In genomic region chrX:93465711-93466110, GRCm38 (mm10) we compare ENCODE assay signal across 9 mouse cellular contexts.
DNase-seq lines count a peak whose midpoint lies in the region; ATAC-seq and TF ChIP-seq lines count a peak whose summit lies in the region.
"Had no signal": no experiment of that assay in that cellular context is flagged by ENCODE, and none has a peak within 500 bp of the region (broad histone marks: within the 10 kb centered on the region; RNA-seq: fewer than 3 reads in every experiment).

No protein-coding gene starts in this region.

- no peaks in the 10 kb centered on the region for H3K27me3 ChIP-seq in heart, adult 2 months (ENCODE audit: control insufficient read depth, insufficient read depth, low read length)
- H3K27me3 ChIP-seq in lung, postnatal 0 days (replicated peaks; ENCODE audit: insufficient read depth, low read length): no peaks in the 10 kb centered on the region
- H3K27me3 ChIP-seq in myocyte (ENCODE audit: control insufficient read depth, insufficient read depth, insufficient read length): no peaks in the 10 kb centered on the region

- no peak for DNase-seq in heart, adult 2 months
- no peak for DNase-seq in heart, postnatal 25 days (ENCODE audit: low spot score)
- peak; percentile 40 for DNase-seq in lung, postnatal 0 days (ENCODE audit: low spot score)
- DNase-seq in lung, adult 2 months: no peak
- peak; percentile 7 for DNase-seq in MN1 (ENCODE audit: low spot score)
- no peak for DNase-seq in urinary bladder, postnatal 36 days (ENCODE audit: low spot score in 2 of 2)
- DNase-seq in cerebellum, adult 9-11 months: no peak

- H3ac ChIP-seq in myocyte (ENCODE audit: control insufficient read depth, insufficient read length): no peak overlapping the region

- H3K4me3 ChIP-seq in heart, adult 2 months: no peak overlapping the region
- no peak overlapping the region for H3K4me3 ChIP-seq in lung, postnatal 0 days (ENCODE audit: low read depth, low read length)
- no peak overlapping the region for H3K4me3 ChIP-seq in lung, adult 2 months (replicated peaks; ENCODE audit: extremely low read depth, low read depth, low read length)
- H3K4me3 ChIP-seq in myocyte: no peak overlapping the region

- peak; percentile 68 for TF ChIP-seq CTCF in heart, adult 2 months (IDR thresholded peaks at IDR 0.05)
- TF ChIP-seq CTCF in lung, postnatal 0 days (IDR thresholded peaks at IDR 0.05): peak; percentile 39
- TF ChIP-seq CTCF in lung, adult 2 months (IDR thresholded peaks at IDR 0.05; ENCODE audit: insufficient read depth, low read length): no peak

- 33% methylated on average over 1 of the region's 1 CpGs for WGBS in heart, adult 2 months
- WGBS in lung, postnatal 0 days: 37% methylated on average over 1 of the region's 1 CpGs
- WGBS in lung, adult 2 months: 48% methylated on average over 1 of the region's 1 CpGs

- TF ChIP-seq POLR2A in heart, adult 2 months (IDR thresholded peaks at IDR 0.05; ENCODE audit: insufficient read depth, low read depth, low read length): no peak
- no peak for TF ChIP-seq POLR2A in lung, adult 2 months (IDR thresholded peaks at IDR 0.05; ENCODE audit: borderline replicate concordance, extremely low read depth, low read depth, low read length)
- no peak for TF ChIP-seq POLR2A in myocyte (IDR thresholded peaks at IDR 0.05; ENCODE audit: insufficient read length, low read depth)

- no peaks in the 10 kb centered on the region for H3K36me3 ChIP-seq in heart, adult 2 months (ENCODE audit: control insufficient read depth, insufficient read depth, low read length)
- H3K36me3 ChIP-seq in lung, postnatal 0 days (ENCODE audit: insufficient read depth, low read length): no peaks in the 10 kb centered on the region
- no peaks in the 10 kb centered on the region for H3K36me3 ChIP-seq in myocyte (ENCODE audit: control insufficient read depth, insufficient read depth)

- H3K4me1 ChIP-seq in heart, adult 2 months (ENCODE audit: control insufficient read depth, insufficient read depth, low read length): no peaks in the 10 kb centered on the region
- H3K4me1 ChIP-seq in lung, postnatal 0 days (ENCODE audit: insufficient read depth, low read depth, low read length): no peaks in the 10 kb centered on the region
- no peaks in the 10 kb centered on the region for H3K4me1 ChIP-seq in lung, adult 2 months (ENCODE audit: control insufficient read depth, insufficient read depth, low read length)

- H3K9me3 ChIP-seq in lung, postnatal 0 days (ENCODE audit: low read length): no peaks in the 10 kb centered on the region

- no peak for TF ChIP-seq EP300 in heart, adult 2 months (IDR thresholded peaks at IDR 0.05; ENCODE audit: insufficient read depth, low read depth, low read length)
- TF ChIP-seq EP300 in lung, postnatal 0 days (IDR thresholded peaks at IDR 0.05): no peak

- H3K27ac ChIP-seq in heart, adult 2 months: no peak overlapping the region
- no peak overlapping the region for H3K27ac ChIP-seq in lung, postnatal 0 days (ENCODE audit: low read length)
- H3K27ac ChIP-seq: liver, embryonic 14.5 days had no signal

- no peaks in the 10 kb centered on the region for H3K79me2 ChIP-seq in heart, adult 2 months (replicated peaks; ENCODE audit: control insufficient read depth, insufficient read depth, low read length)
- no peaks in the 10 kb centered on the region for H3K79me2 ChIP-seq in myocyte (ENCODE audit: control insufficient read depth, insufficient read depth)

- H3K9ac ChIP-seq in heart, adult 2 months (ENCODE audit: low read depth, low read length): no peak overlapping the region
- H3K9ac ChIP-seq in lung, postnatal 0 days (replicated peaks; ENCODE audit: low read depth): no peak overlapping the region
- H3K9ac ChIP-seq: liver, embryonic 14.5 days had no signal

- H3K4me2 ChIP-seq in lung, postnatal 0 days (replicated peaks; ENCODE audit: low read depth, low read length): no peak overlapping the region
- H3K4me2 ChIP-seq in myocyte (ENCODE audit: low read depth): peak overlapping the region; percentile 30

- intact Hi-C loops in heart, adult 2 months (cut with DNase I): loop anchor here (2.0 kb wide), 1 partner anchor 397 kb away; no protein-coding TSS in a partner anchor
- intact Hi-C loops in heart, postnatal 25 days (cut with DNase I): loop anchor here (2.0 to 10.0 kb wide), 2 partner anchors 181 to 397 kb away; partner anchors contain the start of gene Arx

- no peak for ATAC-seq in lung, postnatal 0 days

TF ChIP-seq in myocyte, 11 proteins besides CTCF, POLR2A, EP300 and RAD21:
- TF ChIP-seq SRF (IDR thresholded peaks at IDR 0.05; ENCODE audit: control insufficient read depth, insufficient read length, low read depth) (no peak), MAX (IDR thresholded peaks at IDR 0.05; ENCODE audit: low read depth) (no peak), TCF12 (IDR thresholded peaks at IDR 0.05; ENCODE audit: insufficient read depth, poor library complexity, severe bottlenecking) (no peak), E2F4 (IDR thresholded peaks at IDR 0.05; ENCODE audit: insufficient read depth) (no peak), REST (IDR thresholded peaks at IDR 0.05; ENCODE audit: insufficient read depth, insufficient read length) (no peak), MYOG (IDR thresholded peaks at IDR 0.05; ENCODE audit: control insufficient read depth in 1 of 3, insufficient read depth in 1 of 3, insufficient read length in 2 of 3, low read depth in 2 of 3) (no peak), MYOD1 (IDR thresholded peaks at IDR 0.05; ENCODE audit: control insufficient read depth in 1 of 3, insufficient read length in 2 of 3, low read depth in 2 of 3) (no peak), TCF3 (IDR thresholded peaks at IDR 0.05; ENCODE audit: insufficient read length, low read depth) (no peak), CEBPB (IDR thresholded peaks at IDR 0.05; ENCODE audit: insufficient read depth, poor library complexity, severe bottlenecking) (no peak), POLR2AphosphoS2 (IDR thresholded peaks at IDR 0.05; ENCODE audit: insufficient read length, low read depth) (no peak), USF1 (IDR thresholded peaks at IDR 0.05; ENCODE audit: low read depth) (no peak)

Comparison
In these comparisons a context has a peak if more than half of its experiments do, and no peak if none do; other contexts are left out.
1. DNase-seq: peak in lung, postnatal 0 days (single experiment) and MN1 (single experiment); none in heart, adult 2 months (0 of 2), heart, postnatal 25 days (single experiment), lung, adult 2 months (single experiment), urinary bladder, postnatal 36 days (0 of 2) and cerebellum, adult 9-11 months (single experiment).